In genomic region chr6:142571629-142572360, GRCm38 (mm10) we compare ENCODE assay signal across 9 mouse cellular contexts. TPM values are rescaled to one million over a fixed set of nuclear protein-coding genes. Genes with fewer than 3 reads are reported as not detected.
DNase-seq lines count a peak whose midpoint lies in the region; ATAC-seq and TF ChIP-seq lines count a peak whose summit lies in the region.
"Had no signal": no experiment of that assay in that cellular context is flagged by ENCODE, and none has a peak within 500 bp of the region (broad histone marks: within the 10 kb centered on the region; RNA-seq: fewer than 3 reads in every experiment).

No protein-coding gene starts in this region.

- WGBS in hindbrain, embryonic 12.5 days: 4% methylated on average over 21 of the region's 21 CpGs
- WGBS in neural tube, embryonic 14.5 days: 4% methylated on average over 21 of the region's 21 CpGs

- ATAC-seq in CD4-positive, CD25-positive, alpha-beta regulatory T cell, adult 4 months: no peak
- ATAC-seq in hindbrain, embryonic 12.5 days (ENCODE audit: low FRiP score): peak; percentile 23; the same call in 1 of the 2 replicates
- ATAC-seq in neural tube, embryonic 14.5 days (ENCODE audit: low read depth): peak; percentile 42; the same call in 1 of the 2 replicates

- peak; percentile 34 for DNase-seq in CD4-positive, CD25-positive, alpha-beta regulatory T cell, adult 2 months (ENCODE audit: low read depth, low spot score)
- DNase-seq in liver: peak; percentile 11
- no peak for DNase-seq in spleen, postnatal 14 days (ENCODE audit: low spot score in 2 of 2)
- no peak for DNase-seq in cerebellum, postnatal 4 days (ENCODE audit: low spot score in 2 of 2)

- peaks cover 59% of the 10 kb centered on the region for H3K27me3 ChIP-seq in hindbrain, embryonic 12.5 days
- H3K27me3 ChIP-seq in neural tube, embryonic 14.5 days (ENCODE audit: control insufficient read depth, insufficient read depth, low read length): peaks cover 18% of the 10 kb centered on the region

- no peak overlapping the region for H3K27ac ChIP-seq in bone marrow macrophage, adult 2 months (ENCODE audit: insufficient read depth, low read depth, low read length)
- H3K27ac ChIP-seq in hindbrain, embryonic 12.5 days: no peak overlapping the region
- H3K27ac ChIP-seq in neural tube, embryonic 14.5 days (ENCODE audit: low read depth, low read length): no peak overlapping the region

- H3K4me1 ChIP-seq in bone marrow macrophage, adult 2 months (ENCODE audit: control insufficient read depth, insufficient read depth, low read length): peaks cover 4% of the 10 kb centered on the region
- peaks cover 20% of the 10 kb centered on the region for H3K4me1 ChIP-seq in hindbrain, embryonic 12.5 days
- H3K4me1 ChIP-seq in neural tube, embryonic 14.5 days (ENCODE audit: control insufficient read depth, insufficient read depth, low read length): 0 out of 2 replicates have a peak, but pooled peaks cover 6% of the 10 kb centered on the region

- H3K4me3 ChIP-seq in bone marrow macrophage, adult 2 months (ENCODE audit: insufficient read depth, low read length): 0 out of 2 replicates have a peak overlapping the region, but pooled peaks have one; percentile 20
- H3K4me3 ChIP-seq in hindbrain, embryonic 12.5 days: peak overlapping the region; percentile 44
- H3K4me3 ChIP-seq in neural tube, embryonic 14.5 days (ENCODE audit: low read depth, low read length): peak overlapping the region; percentile 41
- H3K4me3 ChIP-seq: erythroblast, embryonic 14.5 days had no signal

- H3K4me2 ChIP-seq in hindbrain, embryonic 12.5 days (replicated peaks): peak overlapping the region; percentile 97
- peak overlapping the region; percentile 95 for H3K4me2 ChIP-seq in neural tube, embryonic 14.5 days (ENCODE audit: low read depth, low read length)

- no peak for TF ChIP-seq POLR2A in bone marrow macrophage, adult 2 months (IDR thresholded peaks at IDR 0.05; ENCODE audit: borderline replicate concordance, low read depth, low read length)

- TF ChIP-seq CTCF in bone marrow macrophage, adult 2 months (IDR thresholded peaks at IDR 0.05; ENCODE audit: low read depth, low read length): no peak

- H3K36me3 ChIP-seq in hindbrain, embryonic 12.5 days: no peaks in the 10 kb centered on the region
- no peaks in the 10 kb centered on the region for H3K36me3 ChIP-seq in neural tube, embryonic 14.5 days (ENCODE audit: control insufficient read depth, insufficient read depth, low read length)

- no peaks in the 10 kb centered on the region for H3K9me3 ChIP-seq in hindbrain, embryonic 12.5 days (replicated peaks)
- H3K9me3 ChIP-seq in neural tube, embryonic 14.5 days (ENCODE audit: control insufficient read depth, low read length): no peaks in the 10 kb centered on the region

- H3K9ac ChIP-seq in hindbrain, embryonic 12.5 days: peak overlapping the region; percentile 59
- H3K9ac ChIP-seq in neural tube, embryonic 14.5 days (replicated peaks; ENCODE audit: low read depth, low read length): peak overlapping the region; percentile 44; the same call in 1 of the 2 replicates

RNA-seq across cellular contexts. Expression of gene Kcnj8, which starts 0.4 kb away (rescaled TPM):
- polyA plus RNA-seq in CD4-positive, CD25-positive, alpha-beta regulatory T cell, adult 4 months (2017; shearing (Covaris generic)): not detected
- polyA plus RNA-seq in bone marrow macrophage, adult 2 months (2012; ENCODE audit: insufficient read depth, insufficient read length, missing spikeins): not detected in 2 replicates
- polyA plus RNA-seq in hindbrain, embryonic 12.5 days (2016; fragmentation: Nextera tagmentation; extraction: Ambion mirVana): 4.3 and 4.9 TPM in 2 replicates
- polyA plus RNA-seq in neural tube, embryonic 14.5 days (2014; fragmentation: Nextera tagmentation; extraction: Ambion mirVana): 8.3 and 11.7 TPM in 2 replicates
- polyA plus RNA-seq: erythroblast, embryonic 14.5 days had no signal

Comparison
In these comparisons a context has a peak if more than half of its experiments do, and no peak if none do; other contexts are left out.
1. DNase-seq: peak in CD4-positive, CD25-positive, alpha-beta regulatory T cell, adult 2 months (single experiment) and liver (single experiment); none in spleen, postnatal 14 days (0 of 2) and cerebellum, postnatal 4 days (0 of 2).
2. Peak in every context shown above with its lines, with median percentiles within 50 percentile points of each other: H3K4me3 ChIP-seq.